Mouse (Mus musculus) erythroblast, embryonic 14.5 days (primary cell): ENCODE results near the gene Kcp.

Experiments
- GATA1 ChIP-seq: IDR thresholded peaks from 2 replicates; pipeline ENCODE4 v1.6.1; 2012; ENCODE audit warnings: low read length, inconsistent platforms, mixed read lengths
- TAL1 ChIP-seq: IDR thresholded peaks from 3 replicates; pipeline ENCODE4 v1.6.1; 2012; ENCODE audit warnings: low read length, inconsistent platforms, mixed read lengths

DNA sequence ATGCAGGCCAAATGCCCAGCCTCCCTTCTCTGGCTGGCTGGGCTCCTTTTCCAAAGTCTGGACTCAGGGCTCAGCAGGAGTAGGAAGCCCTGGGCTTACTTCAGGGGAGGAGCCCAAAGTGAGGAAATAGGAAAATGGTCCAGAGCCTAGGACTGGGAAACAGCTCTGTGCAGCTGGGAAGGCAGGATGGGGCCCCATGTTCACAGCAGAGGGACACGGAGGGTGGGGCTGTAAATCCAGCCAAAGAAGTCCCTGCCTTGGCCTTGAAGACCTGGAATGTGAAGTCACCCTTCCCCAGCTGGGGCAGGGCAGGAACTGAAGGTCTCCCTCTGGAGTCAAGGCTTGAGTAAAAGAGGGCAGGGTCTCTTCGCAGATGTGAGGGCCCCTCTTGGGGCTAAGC lies 1.3 kb upstream of the Kcp start:
- TF ChIP-seq GATA1 (no peak), TAL1 (no peak)
